Mouse (Mus musculus): ENCODE results near the gene Sspo. TPM values are rescaled to one million over a fixed set of nuclear protein-coding genes. Genes with fewer than 3 reads are reported as not detected.
"Not testable (repeated sequence)": the region's sequence is repeated elsewhere in the genome, so short reads cannot be mapped to it uniquely, and the experiment has no call there.

Gene Sspo
- polyA plus RNA-seq, 1 experiment = 2.5 TPM

DNA sequence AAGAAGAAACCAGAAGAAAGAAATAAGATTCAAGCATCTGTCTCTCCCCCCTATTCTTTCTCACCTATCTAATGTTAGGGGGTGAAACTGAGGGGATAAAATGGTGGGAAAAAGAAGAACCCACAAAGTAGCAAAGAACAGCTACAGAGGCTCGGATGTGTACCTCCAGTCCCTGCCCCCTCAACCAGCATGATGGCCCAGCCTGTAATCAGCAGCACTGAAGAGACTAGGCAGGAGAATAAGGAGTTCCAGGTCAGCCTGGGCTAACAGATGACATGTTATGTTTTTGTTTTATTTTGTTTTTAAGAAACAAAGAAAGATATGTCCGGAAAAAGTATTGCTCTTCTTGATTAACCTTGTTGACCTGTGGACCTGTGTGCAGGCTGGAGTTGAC lies 55.8 kb downstream of the Sspo start:
- Histone ChIP-seq H3K27me3 (ENCODE audit: control insufficient read depth, insufficient read depth, insufficient read length) (no peaks in the 10 kb centered on the region), H3K4me3 (peak overlapping the region; percentile 54), H3K4me2 (ENCODE audit: low read depth) (peak overlapping the region; percentile 15), H3K36me3 (ENCODE audit: control insufficient read depth, insufficient read depth) (no peaks in the 10 kb centered on the region), H3K79me2 (ENCODE audit: control insufficient read depth, insufficient read depth) (peaks cover 6% of the 10 kb centered on the region), H3ac (ENCODE audit: control insufficient read depth, insufficient read length) (no peak overlapping the region)
- TF ChIP-seq MYOG (IDR thresholded peaks at IDR 0.05; ENCODE audit: control insufficient read depth in 1 of 3, insufficient read depth in 1 of 3, insufficient read length in 2 of 3, low read depth in 2 of 3) = no peak
- no peak for TF ChIP-seq POLR2AphosphoS2 (IDR thresholded peaks at IDR 0.05; ENCODE audit: insufficient read length, low read depth)
- no peak for TF ChIP-seq TCF12 (IDR thresholded peaks at IDR 0.05; ENCODE audit: insufficient read depth, poor library complexity, severe bottlenecking)
- no peak for TF ChIP-seq MYOD1 (IDR thresholded peaks at IDR 0.05; ENCODE audit: control insufficient read depth in 1 of 3, insufficient read length in 2 of 3, low read depth in 2 of 3)
- no peak for TF ChIP-seq REST (IDR thresholded peaks at IDR 0.05; ENCODE audit: insufficient read depth, insufficient read length)
- no peak for TF ChIP-seq CEBPB (IDR thresholded peaks at IDR 0.05; ENCODE audit: insufficient read depth, poor library complexity, severe bottlenecking)
- TF ChIP-seq SRF (IDR thresholded peaks at IDR 0.05; ENCODE audit: control insufficient read depth, insufficient read length, low read depth) = no peak
- TF ChIP-seq MAX (IDR thresholded peaks at IDR 0.05; ENCODE audit: low read depth) = no peak
- no peak for TF ChIP-seq E2F4 (IDR thresholded peaks at IDR 0.05; ENCODE audit: insufficient read depth)
- TF ChIP-seq USF1 (IDR thresholded peaks at IDR 0.05; ENCODE audit: low read depth) = no peak
- no peak for TF ChIP-seq POLR2A (IDR thresholded peaks at IDR 0.05; ENCODE audit: insufficient read length, low read depth)
- no peak for TF ChIP-seq TCF3 (IDR thresholded peaks at IDR 0.05; ENCODE audit: insufficient read length, low read depth)

DNA sequence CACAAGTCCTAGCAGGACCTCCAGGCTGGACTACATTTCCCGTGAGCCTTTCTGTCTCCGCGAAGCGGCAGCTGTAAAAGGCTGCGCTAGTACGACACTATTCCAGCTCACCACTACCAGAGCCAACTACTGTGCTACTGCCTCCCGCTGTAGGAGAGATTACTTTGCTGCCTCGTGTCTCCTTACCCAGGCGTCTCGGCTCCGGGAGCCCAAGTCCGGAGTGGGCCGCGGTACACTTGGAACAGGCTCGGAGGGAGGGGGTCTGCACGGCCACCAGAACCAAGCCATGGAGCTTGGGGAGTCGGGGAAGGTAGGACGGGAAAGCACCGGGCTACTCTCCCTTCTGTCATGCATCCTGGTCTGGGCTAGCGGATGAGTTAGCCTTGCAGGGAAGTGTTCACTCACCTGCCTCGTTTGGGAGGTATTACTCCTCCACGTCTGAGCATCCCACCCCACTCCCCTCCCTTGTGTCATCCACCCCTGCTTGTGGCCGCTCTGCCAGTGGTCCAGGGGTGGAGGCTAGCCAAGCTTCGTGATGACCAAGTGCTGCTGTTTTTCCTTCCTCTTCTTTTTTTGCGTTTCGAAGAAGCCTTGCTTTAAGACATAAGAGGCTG lies 56.3 kb downstream of the Sspo start:
- Histone ChIP-seq H3K4me3 (peak overlapping the region; percentile 54), H3K79me2 (ENCODE audit: control insufficient read depth, insufficient read depth) (peaks cover 6% of the 10 kb centered on the region), H3ac (ENCODE audit: control insufficient read depth, insufficient read length) (no peak overlapping the region), H3K27me3 (ENCODE audit: control insufficient read depth, insufficient read depth, insufficient read length) (no peaks in the 10 kb centered on the region), H3K36me3 (ENCODE audit: control insufficient read depth, insufficient read depth) (no peaks in the 10 kb centered on the region), H3K4me2 (ENCODE audit: low read depth) (peak overlapping the region; percentile 84)
- TF ChIP-seq TCF3 (IDR thresholded peaks at IDR 0.05; ENCODE audit: insufficient read length, low read depth) (no peak), MYOD1 (IDR thresholded peaks at IDR 0.05; ENCODE audit: control insufficient read depth in 1 of 3, insufficient read length in 2 of 3, low read depth in 2 of 3) (peak in 1 of 3 experiments; percentile 32), REST (IDR thresholded peaks at IDR 0.05; ENCODE audit: insufficient read depth, insufficient read length) (no peak), MYOG (IDR thresholded peaks at IDR 0.05; ENCODE audit: control insufficient read depth in 1 of 3, insufficient read depth in 1 of 3, insufficient read length in 2 of 3, low read depth in 2 of 3) (peak in 2 of 3 experiments; percentile 9 to 25), POLR2AphosphoS2 (IDR thresholded peaks at IDR 0.05; ENCODE audit: insufficient read length, low read depth) (peak; percentile 76), CEBPB (IDR thresholded peaks at IDR 0.05; ENCODE audit: insufficient read depth, poor library complexity, severe bottlenecking) (no peak), POLR2A (IDR thresholded peaks at IDR 0.05; ENCODE audit: insufficient read length, low read depth) (peak; percentile 72)

DNA sequence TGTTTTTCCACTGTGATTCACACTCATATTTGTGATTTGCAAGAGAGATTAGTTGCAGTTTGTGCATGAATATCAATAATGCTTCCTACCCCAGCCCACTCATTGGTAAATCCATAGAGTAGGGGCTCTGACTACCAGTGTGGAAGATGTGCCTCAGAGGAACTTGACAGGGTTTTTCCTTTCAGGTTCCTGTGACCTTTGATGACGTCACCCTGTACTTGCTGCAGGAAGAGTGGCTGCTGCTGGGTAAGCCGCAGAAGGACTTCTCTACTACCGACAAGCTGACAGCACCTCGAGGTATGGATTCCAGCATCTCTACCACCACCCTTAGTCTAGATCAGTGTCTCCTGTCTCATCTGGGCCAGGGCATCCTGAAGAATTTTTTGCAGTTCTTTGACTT lies 60.1 kb downstream of the Sspo start:
- no peak overlapping the region for H3ac ChIP-seq (ENCODE audit: control insufficient read depth, insufficient read length)
- TF ChIP-seq E2F4 (IDR thresholded peaks at IDR 0.05; ENCODE audit: insufficient read depth) (no peak), REST (IDR thresholded peaks at IDR 0.05; ENCODE audit: insufficient read depth, insufficient read length) (no peak), MYOD1 (IDR thresholded peaks at IDR 0.05; ENCODE audit: control insufficient read depth in 1 of 3, insufficient read length in 2 of 3, low read depth in 2 of 3) (no peak), SRF (IDR thresholded peaks at IDR 0.05; ENCODE audit: control insufficient read depth, insufficient read length, low read depth) (no peak)

DNA sequence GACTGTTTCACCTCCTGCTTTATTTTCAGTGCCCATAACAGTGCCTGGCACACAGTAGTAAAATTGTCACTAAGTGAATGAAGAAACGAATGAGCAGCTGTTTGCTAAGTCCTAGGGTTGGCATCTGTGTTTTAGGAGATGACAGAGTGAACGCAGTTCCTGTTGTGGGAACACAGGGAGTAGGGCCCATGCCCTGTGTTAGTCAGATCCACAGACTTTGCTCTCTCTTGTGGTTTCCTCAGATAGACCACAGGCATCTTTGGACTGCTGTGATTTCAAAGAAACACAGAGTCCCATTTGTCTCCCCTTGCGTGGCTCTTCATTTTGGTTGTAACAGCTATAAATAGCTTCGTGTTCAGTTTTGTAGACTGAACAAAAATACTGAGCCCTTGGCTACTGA lies 62.4 kb downstream of the Sspo start:
- Histone ChIP-seq H3K4me3 (no peak overlapping the region), H3K79me2 (ENCODE audit: control insufficient read depth, insufficient read depth) (no peaks in the 10 kb centered on the region), H3ac (ENCODE audit: control insufficient read depth, insufficient read length) (no peak overlapping the region), H3K4me2 (ENCODE audit: low read depth) (peak overlapping the region; percentile 68), H3K27me3 (ENCODE audit: control insufficient read depth, insufficient read depth, insufficient read length) (no peaks in the 10 kb centered on the region), H3K36me3 (ENCODE audit: control insufficient read depth, insufficient read depth) (peaks cover 8% of the 10 kb centered on the region)
- TF ChIP-seq MYOG (IDR thresholded peaks at IDR 0.05; ENCODE audit: control insufficient read depth in 1 of 3, insufficient read depth in 1 of 3, insufficient read length in 2 of 3, low read depth in 2 of 3) = peak in 2 of 3 experiments; percentile 56 to 79
- peak; percentile 70 to 90 (median 84) for TF ChIP-seq MYOD1 (IDR thresholded peaks at IDR 0.05; ENCODE audit: control insufficient read depth in 1 of 3, insufficient read length in 2 of 3, low read depth in 2 of 3)
- peak; percentile 33; the same call in 1 of the 2 replicates for TF ChIP-seq CEBPB (IDR thresholded peaks at IDR 0.05; ENCODE audit: insufficient read depth, poor library complexity, severe bottlenecking)
- peak; percentile 73 for TF ChIP-seq TCF12 (IDR thresholded peaks at IDR 0.05; ENCODE audit: insufficient read depth, poor library complexity, severe bottlenecking)
- no peak for TF ChIP-seq REST (IDR thresholded peaks at IDR 0.05; ENCODE audit: insufficient read depth, insufficient read length)
- TF ChIP-seq TCF3 (IDR thresholded peaks at IDR 0.05; ENCODE audit: insufficient read length, low read depth) = peak; percentile 35

More for the DNA sequence above, 60.1 kb downstream of the Sspo start:
- no peaks in the 10 kb centered on the region for H3K27me3 ChIP-seq (ENCODE audit: control insufficient read depth, insufficient read depth, insufficient read length)
- H3K36me3 ChIP-seq (ENCODE audit: control insufficient read depth, insufficient read depth) = no peaks in the 10 kb centered on the region
- H3K4me2 ChIP-seq (ENCODE audit: low read depth) = no peak overlapping the region
- H3K79me2 ChIP-seq (ENCODE audit: control insufficient read depth, insufficient read depth) = peaks cover 6% of the 10 kb centered on the region
- no peak overlapping the region for H3K4me3 ChIP-seq

DNA sequence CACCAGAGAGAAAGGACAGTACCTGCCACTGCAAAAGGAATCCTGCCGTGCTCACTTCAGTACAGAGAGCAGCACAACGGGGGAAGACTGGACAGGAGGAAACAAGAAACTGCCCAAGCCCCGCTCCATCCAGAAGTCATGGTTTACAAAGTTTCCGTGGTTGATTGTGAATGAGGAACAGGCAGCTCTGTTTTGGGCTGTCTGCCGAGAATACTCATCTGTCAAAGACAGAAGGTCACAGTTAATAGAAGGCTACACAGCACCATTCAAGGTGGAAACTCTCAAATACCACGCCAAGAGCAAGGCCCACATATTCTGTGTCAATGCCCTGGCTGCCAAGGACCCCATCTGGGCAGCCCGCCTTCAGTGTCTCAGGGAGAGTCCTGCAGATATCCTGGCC lies 63.8 kb downstream of the Sspo start:
- TF ChIP-seq POLR2AphosphoS2 (IDR thresholded peaks at IDR 0.05; ENCODE audit: insufficient read length, low read depth) (no peak), TCF12 (IDR thresholded peaks at IDR 0.05; ENCODE audit: insufficient read depth, poor library complexity, severe bottlenecking) (no peak), POLR2A (IDR thresholded peaks at IDR 0.05; ENCODE audit: insufficient read length, low read depth) (no peak), CEBPB (IDR thresholded peaks at IDR 0.05; ENCODE audit: insufficient read depth, poor library complexity, severe bottlenecking) (no peak), REST (IDR thresholded peaks at IDR 0.05; ENCODE audit: insufficient read depth, insufficient read length) (no peak), TCF3 (IDR thresholded peaks at IDR 0.05; ENCODE audit: insufficient read length, low read depth) (no peak), SRF (IDR thresholded peaks at IDR 0.05; ENCODE audit: control insufficient read depth, insufficient read length, low read depth) (no peak), USF1 (IDR thresholded peaks at IDR 0.05; ENCODE audit: low read depth) (no peak), E2F4 (IDR thresholded peaks at IDR 0.05; ENCODE audit: insufficient read depth) (no peak), MYOG (IDR thresholded peaks at IDR 0.05; ENCODE audit: control insufficient read depth in 1 of 3, insufficient read depth in 1 of 3, insufficient read length in 2 of 3, low read depth in 2 of 3) (no peak), MAX (IDR thresholded peaks at IDR 0.05; ENCODE audit: low read depth) (no peak), MYOD1 (IDR thresholded peaks at IDR 0.05; ENCODE audit: control insufficient read depth in 1 of 3, insufficient read length in 2 of 3, low read depth in 2 of 3) (no peak)
- no peak overlapping the region for H3K4me2 ChIP-seq (ENCODE audit: low read depth)
- H3K27me3 ChIP-seq (ENCODE audit: control insufficient read depth, insufficient read depth, insufficient read length) = no peaks in the 10 kb centered on the region
- H3ac ChIP-seq (ENCODE audit: control insufficient read depth, insufficient read length) = no peak overlapping the region
- H3K79me2 ChIP-seq (ENCODE audit: control insufficient read depth, insufficient read depth) = no peaks in the 10 kb centered on the region
- H3K4me3 ChIP-seq = no peak overlapping the region
- peaks cover 19% of the 10 kb centered on the region for H3K36me3 ChIP-seq (ENCODE audit: control insufficient read depth, insufficient read depth)

DNA sequence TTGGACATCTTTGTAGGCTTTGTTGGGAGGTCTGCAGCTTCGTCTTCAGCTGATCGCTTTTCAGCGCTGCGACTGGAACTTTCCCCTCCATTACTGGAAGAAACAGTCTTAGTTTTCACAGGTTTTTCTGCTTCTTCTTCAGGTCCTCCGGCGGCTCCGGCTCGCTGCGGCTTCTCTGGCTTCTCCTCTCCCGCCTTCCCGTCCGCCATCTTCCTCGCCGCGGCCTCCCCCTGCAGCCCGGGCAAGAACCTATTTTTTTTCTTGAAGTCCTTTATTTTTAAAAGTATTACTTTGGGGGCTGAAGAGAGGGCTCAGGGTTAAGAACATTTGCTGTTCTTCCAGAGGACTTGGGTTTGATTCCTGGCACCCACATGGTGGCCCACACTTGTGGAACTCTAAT lies 76.9 kb downstream of the Sspo start:
- not testable (repeated sequence) for H3K27me3 ChIP-seq (ENCODE audit: control insufficient read depth, insufficient read depth, insufficient read length); H3K4me3 ChIP-seq; H3K36me3 ChIP-seq (ENCODE audit: control insufficient read depth, insufficient read depth); H3ac ChIP-seq (ENCODE audit: control insufficient read depth, insufficient read length); H3K79me2 ChIP-seq (ENCODE audit: control insufficient read depth, insufficient read depth); H3K4me2 ChIP-seq (ENCODE audit: low read depth)
